In genomic region chr3:94974528-94975422, GRCm38 (mm10) we compare ENCODE assay signal across 8 mouse cellular contexts. TPM values are rescaled to one million over a fixed set of nuclear protein-coding genes. Genes with fewer than 3 reads are reported as not detected.
DNase-seq lines count a peak whose midpoint lies in the region; ATAC-seq lines count a peak whose summit lies in the region.

Gene Pi4kb, plus strand, starts transcription at chr3:94974731.

- peak; percentile 84 for ATAC-seq in inflammation-experienced regulatory T-cells, adult 6 months
- peak; percentile 91 for ATAC-seq in megakaryocyte-erythroid progenitor cell, adult 5-6 weeks (replicated peaks; ENCODE audit: low FRiP score, low TSS enrichment, poor library complexity, severe bottlenecking)

- intact Hi-C loops in gastrocnemius, postnatal 14 days (cut with DNase I; ENCODE audit: low total_unique reads) = no loop called here
- intact Hi-C loops in left cerebral cortex, postnatal 10 days (cut with DNase I) = no loop called here

- peak; percentile 87 to 97 for DNase-seq in adrenal gland, adult (ENCODE audit: inconsistent age in 2 of 2, low spot score in 1 of 2)
- peak; percentile 98 for DNase-seq in embryo, embryonic 10.5 days (ENCODE audit: low spot score)
- peak; percentile 83 for DNase-seq in gastrocnemius, postnatal 14 days
- DNase-seq in left cerebral cortex, postnatal 10 days (ENCODE audit: extremely low spot score in 1 of 2, low spot score in 2 of 2) = peak; percentile 76 to 87
- DNase-seq in right cerebral cortex, postnatal 25 days = peak; percentile 86
- peak; percentile 76 to 79 for DNase-seq in urinary bladder, postnatal 4 days (ENCODE audit: low spot score in 2 of 2)

RNA-seq across cellular contexts. Expression of gene Pi4kb, which starts in this region (rescaled TPM):
- 10 to 100 TPM; 23.5 to 24.1 TPM for total RNA-seq in gastrocnemius, postnatal 14 days (2021)
- polyA plus RNA-seq in inflammation-experienced regulatory T-cells, adult 6 months (2017; shearing (Covaris generic)) = 10 to 100 TPM in 2 of 3 experiments, 1 to 10 TPM in 1; 9.1 to 12.7 (median 10.6) TPM
- 10 to 100 TPM; 47.9 to 49.7 TPM for total RNA-seq in left cerebral cortex, postnatal 10 days (2021)
- 24.9 and 35.5 TPM in 2 replicates for total RNA-seq in megakaryocyte-erythroid progenitor cell, adult 5-6 weeks (2014; fragmentation: Nextera tagmentation)
- total RNA-seq in megakaryocyte-erythroid progenitor cell, adult 5-6 weeks (2017) = 22.7 and 27.9 TPM in 2 replicates

Comparison
In these comparisons a context has a peak if more than half of its experiments do, and no peak if none do; other contexts are left out.
1. Peak in every context shown above with its lines: DNase-seq and ATAC-seq.